Mouse (Mus musculus) C2C12 (cell line): ENCODE measurements around the gene Rhbdf2. TPM values are rescaled to one million over a fixed set of nuclear protein-coding genes. Genes with fewer than 3 reads are reported as not detected.

ENCODE experiments used
- H3K27me3 ChIP-seq: one replicate; pipeline ENCODE4 v1.6.1; 2011; ENCODE audit not compliant: control insufficient read depth, insufficient read depth, insufficient read length
- H3K36me3 ChIP-seq: one replicate; pipeline ENCODE4 v1.6.1; 2011; ENCODE audit not compliant: control insufficient read depth, insufficient read depth
- H3K4me3 ChIP-seq: one replicate; pipeline ENCODE4 v1.5.1; 2011; ENCODE audit warnings: mild to moderate bottlenecking, control low read depth; ENCODE audit not compliant: poor library complexity, insufficient read depth, severe bottlenecking
- H3K79me2 ChIP-seq: one replicate; pipeline ENCODE4 v1.6.1; 2011; ENCODE audit not compliant: control insufficient read depth, insufficient read depth
- H3K79me3 ChIP-seq: one replicate; pipeline ENCODE4 v1.6.1; 2011; ENCODE audit warnings: low read depth, control low read depth
- H3ac ChIP-seq: one replicate; pipeline ENCODE3; 2011; ENCODE audit warnings: low read depth; ENCODE audit not compliant: control insufficient read depth, insufficient read length
- CEBPB ChIP-seq: IDR thresholded peaks from one replicate; pipeline ENCODE4 v1.6.1; 2011; ENCODE audit warnings: low read depth, mild to moderate bottlenecking, control low read depth, moderate library complexity
- CTCF ChIP-seq: IDR thresholded peaks from one replicate; pipeline ENCODE4 v1.5.1; 2011; ENCODE audit not compliant: control insufficient read depth, insufficient read depth, insufficient read length
- FOSL1 ChIP-seq: IDR thresholded peaks from one replicate; pipeline ENCODE4 v1.8.0; 2011; ENCODE audit warnings: mild to moderate bottlenecking, low read length; ENCODE audit not compliant: poor library complexity, insufficient read depth, severe bottlenecking
- MAX ChIP-seq: IDR thresholded peaks from one replicate; pipeline ENCODE4 v1.6.1; 2011; ENCODE audit warnings: mild to moderate bottlenecking, control low read depth
- MYOD1 ChIP-seq: IDR thresholded peaks from one replicate; pipeline ENCODE4 v1.6.1; 2011; ENCODE audit warnings: low read depth; ENCODE audit not compliant: control insufficient read depth, insufficient read length
- MYOG ChIP-seq: IDR thresholded peaks from one replicate; pipeline ENCODE4 v1.6.1; 2011; ENCODE audit not compliant: control insufficient read depth, insufficient read length; ENCODE audit errors: extremely low read depth
- USF1 ChIP-seq: IDR thresholded peaks from one replicate; pipeline ENCODE4 v1.6.1; 2011; ENCODE audit warnings: low read depth, mild to moderate bottlenecking, control low read depth, moderate library complexity
- polyA plus RNA-seq: library from polyadenylated mRNA; unstranded; fragments of >200 nt; fragmentation: generic; extraction: Trizol; gene quantifications from one replicate; pipeline ENCODE4 v1.2.1, GENCODE M21; 2012; ENCODE audit warnings: missing spikeins

Rhbdf2 gene
- polyA plus RNA-seq, 1 experiment = 1.9 TPM

DNA sequence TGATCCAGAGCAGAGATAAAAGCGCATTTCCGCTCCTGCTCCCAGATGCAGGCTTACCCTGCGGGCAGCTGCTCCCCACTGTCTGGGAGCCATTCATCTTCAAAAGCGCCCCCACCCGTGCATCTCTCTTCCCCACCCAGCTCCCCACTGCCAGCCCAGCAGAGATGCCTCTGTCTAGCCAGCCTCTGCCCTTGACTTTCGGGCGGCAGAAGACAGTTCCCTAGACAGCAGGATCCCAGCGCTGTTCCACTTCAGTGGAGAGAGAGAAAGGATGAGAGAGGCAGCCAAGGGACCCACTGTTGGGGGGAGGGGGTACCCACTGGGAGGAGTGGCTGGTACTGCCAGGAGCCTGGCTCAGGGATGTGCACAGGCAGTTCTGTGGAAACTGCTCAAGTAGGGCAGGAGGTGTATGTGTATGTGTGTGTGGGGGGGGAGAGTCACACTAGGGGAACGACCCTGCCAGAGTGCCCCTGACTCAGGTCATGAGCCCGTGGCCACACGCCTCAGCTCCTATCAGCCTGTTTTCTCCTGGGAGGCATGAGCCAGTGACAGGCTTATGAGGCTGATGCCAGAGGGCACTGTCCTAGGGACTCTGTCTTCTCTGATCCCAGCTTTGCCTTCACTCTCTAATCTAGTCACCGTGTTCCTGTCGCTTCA, 34.6 kb upstream of the Rhbdf2 start:
- Histone ChIP-seq H3K79me2 (no peaks in the 10 kb centered on the region), H3K4me3 (no peak overlapping the region)
- TF ChIP-seq CEBPB (no peak), CTCF (no peak), MAX (no peak), USF1 (no peak), MYOG (no peak), MYOD1 (no peak)

DNA sequence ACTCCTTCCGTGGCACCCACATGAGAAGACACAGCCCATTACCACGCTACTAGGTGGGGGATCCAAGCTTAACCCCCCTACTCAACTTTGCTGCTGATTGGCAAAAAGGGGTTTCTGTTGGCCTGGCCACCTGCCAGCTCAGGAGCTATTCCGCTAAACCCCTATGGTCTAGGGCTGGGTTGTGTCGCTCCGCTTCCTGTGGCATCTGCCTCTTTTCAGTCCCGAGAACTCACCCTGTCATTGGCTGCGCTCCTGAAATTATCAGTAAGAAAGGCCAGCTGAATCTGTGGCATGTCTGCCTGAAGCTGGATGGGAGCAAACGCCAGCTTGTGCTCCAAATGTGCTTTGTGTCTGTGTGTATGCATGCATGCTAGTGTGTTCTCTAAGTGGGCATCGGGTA, 33.4 kb upstream of the Rhbdf2 start:
- H3K79me3 ChIP-seq = no peaks in the 10 kb centered on the region
- H3K27me3 ChIP-seq = no peaks in the 10 kb centered on the region
- no peak overlapping the region for H3K4me3 ChIP-seq
- TF ChIP-seq MYOG (no peak), USF1 (no peak), MAX (no peak), CEBPB (no peak), MYOD1 (no peak), CTCF (no peak), FOSL1 (no peak)
- H3K79me2 ChIP-seq = no peaks in the 10 kb centered on the region
- H3ac ChIP-seq = no peak overlapping the region
- no peaks in the 10 kb centered on the region for H3K36me3 ChIP-seq

More for the DNA sequence above, 34.6 kb upstream of the Rhbdf2 start:
- Histone ChIP-seq H3K79me3 (no peaks in the 10 kb centered on the region), H3K36me3 (no peaks in the 10 kb centered on the region), H3ac (no peak overlapping the region), H3K27me3 (no peaks in the 10 kb centered on the region)

DNA sequence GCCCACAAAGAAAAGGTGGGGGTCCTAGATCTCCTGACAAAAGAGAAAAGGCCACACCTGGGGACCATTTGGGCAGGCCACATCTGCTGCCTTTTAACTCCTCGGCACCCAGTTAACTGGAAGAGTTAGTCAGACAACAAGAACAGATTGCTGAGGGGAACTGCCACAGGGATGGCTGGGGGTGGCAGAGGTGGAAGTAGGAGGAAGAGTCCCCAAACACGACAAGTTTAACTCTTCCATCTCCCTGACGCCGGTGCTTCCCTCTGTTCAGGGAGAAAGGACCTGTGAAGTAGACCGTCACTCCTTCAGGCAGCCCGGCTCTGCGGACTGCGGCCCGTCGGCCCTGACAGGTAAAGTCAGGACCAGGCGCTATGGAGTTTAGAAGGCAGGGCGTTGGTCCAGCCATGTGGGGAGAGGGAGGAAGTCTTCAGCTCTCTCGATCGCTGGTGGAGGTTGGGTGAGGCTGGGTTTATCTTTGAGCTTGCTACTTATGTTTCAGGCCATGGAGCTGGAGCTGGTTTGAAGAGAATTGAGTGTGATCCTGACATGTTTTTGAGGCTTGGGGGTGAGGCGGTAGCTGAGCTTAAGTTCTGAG, 32.3 kb upstream of the Rhbdf2 start:
- H3K79me2 ChIP-seq = no peaks in the 10 kb centered on the region
- no peaks in the 10 kb centered on the region for H3K79me3 ChIP-seq
- TF ChIP-seq MYOG = no peak
- no peak for TF ChIP-seq USF1
- TF ChIP-seq CEBPB = no peak
- TF ChIP-seq MAX = no peak
- TF ChIP-seq MYOD1 = no peak
- TF ChIP-seq CTCF = no peak
- no peak overlapping the region for H3ac ChIP-seq
- H3K27me3 ChIP-seq = no peaks in the 10 kb centered on the region
- no peak overlapping the region for H3K4me3 ChIP-seq
- H3K36me3 ChIP-seq = no peaks in the 10 kb centered on the region

DNA sequence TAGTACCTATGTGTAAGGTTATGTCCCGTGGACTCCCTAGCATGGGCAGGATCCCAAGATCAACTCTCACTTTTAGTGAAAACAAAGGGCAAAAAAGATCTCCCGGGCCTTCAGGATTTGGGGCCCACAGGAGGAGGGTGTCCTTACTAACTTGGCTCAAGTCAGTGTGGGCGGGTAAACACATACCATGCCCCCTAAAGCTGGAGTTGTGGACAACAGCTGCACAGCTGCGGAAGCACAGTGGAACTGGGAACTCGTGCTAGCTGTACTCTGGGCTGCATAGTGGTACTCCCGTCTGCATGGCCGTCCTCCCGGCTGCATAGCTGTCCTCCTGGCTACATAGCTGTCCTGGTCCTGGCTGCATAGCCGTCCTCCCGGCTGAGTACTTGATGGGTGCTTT, 31.4 kb upstream of the Rhbdf2 start:
- no peaks in the 10 kb centered on the region for H3K36me3 ChIP-seq
- no peaks in the 10 kb centered on the region for H3K79me3 ChIP-seq
- TF ChIP-seq CTCF (no peak), MAX (no peak), MYOD1 (peak; percentile 73)
- no peaks in the 10 kb centered on the region for H3K79me2 ChIP-seq
- H3K27me3 ChIP-seq = peaks cover 3% of the 10 kb centered on the region
- H3ac ChIP-seq = peak overlapping the region; percentile 52
- H3K4me3 ChIP-seq = no peak overlapping the region

DNA sequence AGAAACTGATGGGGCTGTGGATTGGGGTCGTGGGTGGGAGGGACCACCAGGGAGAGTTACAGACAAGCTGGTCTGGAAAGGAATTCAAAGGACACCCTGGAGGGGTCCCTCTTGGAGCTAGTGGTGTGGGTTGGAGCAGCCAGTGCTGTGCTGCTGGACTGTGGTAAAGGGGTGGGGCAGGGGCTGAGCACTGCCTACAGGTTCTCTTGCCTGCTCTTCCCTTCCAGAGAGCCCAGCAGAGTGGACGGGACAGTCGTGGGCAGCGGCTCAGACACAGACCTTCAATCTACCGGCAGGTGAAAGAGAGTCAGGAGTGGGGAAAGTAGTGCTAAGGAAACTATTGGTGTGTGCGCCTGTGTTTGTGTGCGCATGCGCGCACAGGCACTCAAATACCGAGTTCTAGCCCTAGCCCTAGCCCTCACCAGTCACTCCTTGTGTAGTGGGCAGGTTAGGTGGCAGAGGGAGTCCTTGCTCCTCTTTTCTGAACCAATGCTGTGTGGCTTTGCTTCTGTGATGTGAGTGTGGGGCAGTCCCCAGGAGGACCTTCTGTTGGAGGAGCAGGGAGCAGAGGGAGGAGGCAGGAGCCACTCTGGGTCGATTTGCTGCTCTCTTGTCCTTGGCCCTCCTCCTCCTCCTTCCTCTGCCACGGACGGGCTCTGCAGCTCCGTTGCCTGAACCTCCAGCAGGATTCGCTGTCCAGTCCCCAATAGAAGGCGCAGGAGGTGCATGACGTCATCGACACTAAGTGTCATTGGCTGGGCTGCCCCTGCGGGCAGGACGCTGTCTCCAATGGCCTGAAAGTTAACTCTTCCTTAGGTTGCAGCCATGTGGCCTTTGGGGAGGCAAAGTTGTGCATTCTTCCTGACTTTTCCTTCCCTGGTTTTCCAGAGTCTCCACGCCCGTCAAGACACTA, 30.7 kb upstream of the Rhbdf2 start:
- no peaks in the 10 kb centered on the region for H3K36me3 ChIP-seq
- peaks cover 3% of the 10 kb centered on the region for H3K27me3 ChIP-seq
- H3ac ChIP-seq = peak overlapping the region; percentile 25
- H3K4me3 ChIP-seq = peak overlapping the region; percentile 15
- no peaks in the 10 kb centered on the region for H3K79me2 ChIP-seq
- no peaks in the 10 kb centered on the region for H3K79me3 ChIP-seq
- no peak for TF ChIP-seq CTCF
- peak; percentile 37 for TF ChIP-seq USF1
- TF ChIP-seq MAX = peak; percentile 92
